Mouse (Mus musculus) lung, embryonic 15.5 days (tissue): ENCODE measurements around the gene Efcab2. TPM values are rescaled to one million over a fixed set of nuclear protein-coding genes. Genes with fewer than 3 reads are reported as not detected.

Experiments
- ATAC-seq: fragments of 200-750 bp; cut with Nextera tagmentation; 2 replicates; pipeline ENCODE4 v1.8.0; 2017; ENCODE audit warnings: moderate number of reproducible peaks, borderline replicate concordance; ENCODE audit not compliant: low FRiP score, low TSS enrichment; ENCODE audit errors: extremely low read depth
- H3K27ac ChIP-seq: fragments of 300-500 bp; sonication (generic); 2 replicates; pipeline ENCODE4 v1.5.1; 2015; ENCODE audit warnings: moderate library complexity, mild to moderate bottlenecking, inconsistent platforms
- H3K27me3 ChIP-seq: fragments of 300-500 bp; sonication (generic); 2 replicates; pipeline ENCODE4 v1.6.1; 2015; ENCODE audit warnings: inconsistent platforms
- H3K36me3 ChIP-seq: fragments of 300-500 bp; sonication (generic); 2 replicates; pipeline ENCODE4 v1.6.1; 2015; ENCODE audit warnings: inconsistent platforms
- H3K4me1 ChIP-seq: fragments of 300-500 bp; sonication (generic); 2 replicates; pipeline ENCODE4 v1.6.1; 2015; ENCODE audit warnings: inconsistent platforms
- H3K4me2 ChIP-seq: fragments of 300-500 bp; sonication (generic); 2 replicates; pipeline ENCODE4 v1.6.1; 2015; ENCODE audit warnings: inconsistent platforms, mild to moderate bottlenecking, moderate library complexity
- H3K4me3 ChIP-seq: fragments of 300-500 bp; sonication (generic); 2 replicates; pipeline ENCODE4 v1.5.1; 2015; ENCODE audit warnings: mild to moderate bottlenecking, inconsistent platforms
- H3K9ac ChIP-seq: fragments of 300-500 bp; sonication (generic); 2 replicates; pipeline ENCODE4 v1.6.1; 2015; ENCODE audit warnings: inconsistent platforms
- H3K9me3 ChIP-seq: fragments of 300-500 bp; sonication (generic); 2 replicates; pipeline ENCODE4 v1.6.1; 2016; ENCODE audit warnings: inconsistent platforms
- WGBS: fragments of 180-500 bp; shearing (Covaris S2); methylation state at CpG from one replicate; pipeline ENCODE4 v1.1.7; 2015; 5-methylcytosine and 5-hydroxymethylcytosine counted together
- polyA plus RNA-seq: library from polyadenylated mRNA; unstranded; fragments of >200 nt; fragmentation: Nextera tagmentation; extraction: Ambion mirVana; gene quantifications from 2 replicates; pipeline ENCODE4 v1.2.1, GENCODE M21; 2015

Gene Efcab2
- 4.8 and 6.1 TPM in 2 replicates for polyA plus RNA-seq

- under 1% methylated on average over 65 of the region's 70 CpGs for WGBS
Observed at GRCm38 (mm10) chr1:178405951-178406711, at the start of gene Efcab2. Gene Efcab2 (plus strand): TSS chr1:178406085.

GRCm38 (mm10) chr1:178357776-178358710, 47.8 kb upstream of the Efcab2 start:
- H3K4me3 ChIP-seq, result no peak overlapping the region
- ATAC-seq, result no peak
- no peak overlapping the region for H3K9ac ChIP-seq
- no peak overlapping the region for H3K27ac ChIP-seq
- no peak overlapping the region for H3K4me2 ChIP-seq
- no peaks in the 10 kb centered on the region for H3K9me3 ChIP-seq
- no peaks in the 10 kb centered on the region for H3K36me3 ChIP-seq
- WGBS, result 54% methylated on average over 12 of the region's 12 CpGs
- peaks cover 5% of the 10 kb centered on the region; the same call in 1 of the 2 replicates for H3K4me1 ChIP-seq
- no peaks in the 10 kb centered on the region for H3K27me3 ChIP-seq

More at GRCm38 (mm10) chr1:178405951-178406711, at the start of gene Efcab2:
- H3K36me3 ChIP-seq, result no peaks in the 10 kb centered on the region
- ATAC-seq, result peak; percentile 99
- no peaks in the 10 kb centered on the region for H3K4me1 ChIP-seq
- peak within 1 kb of the TSS; percentile 99 for H3K27ac ChIP-seq
- no peaks in the 10 kb centered on the region for H3K9me3 ChIP-seq
- peak within 1 kb of the TSS; percentile 73 for H3K9ac ChIP-seq
- H3K4me3 ChIP-seq, result peak within 1 kb of the TSS; percentile 50
- no peaks in the 10 kb centered on the region for H3K27me3 ChIP-seq
- H3K4me2 ChIP-seq, result peak within 1 kb of the TSS; percentile 69

- 79% methylated on average over 11 of the region's 11 CpGs for WGBS
- Histone ChIP-seq H3K4me2 (no peak overlapping the region), H3K9me3 (no peaks in the 10 kb centered on the region), H3K4me3 (no peak overlapping the region), H3K36me3 (no peaks in the 10 kb centered on the region), H3K9ac (no peak overlapping the region), H3K27ac (no peak overlapping the region), H3K27me3 (no peaks in the 10 kb centered on the region), H3K4me1 (peaks cover 5% of the 10 kb centered on the region; the same call in 1 of the 2 replicates)
- ATAC-seq, result no peak
Observed at GRCm38 (mm10) chr1:178360264-178360663, 45.6 kb upstream of the Efcab2 start.

GRCm38 (mm10) chr1:178360702-178361101, 45.2 kb upstream of the Efcab2 start:
- H3K4me2 ChIP-seq, result no peak overlapping the region
- no peaks in the 10 kb centered on the region for H3K9me3 ChIP-seq
- no peak overlapping the region for H3K4me3 ChIP-seq
- 88% methylated on average over 2 of the region's 2 CpGs for WGBS
- no peak overlapping the region for H3K9ac ChIP-seq
- peaks cover 5% of the 10 kb centered on the region; the same call in 1 of the 2 replicates for H3K4me1 ChIP-seq
- ATAC-seq, result no peak
- H3K27me3 ChIP-seq, result no peaks in the 10 kb centered on the region
- no peak overlapping the region for H3K27ac ChIP-seq
- H3K36me3 ChIP-seq, result no peaks in the 10 kb centered on the region

- no peaks in the 10 kb centered on the region for H3K27me3 ChIP-seq
- no peak overlapping the region for H3K4me3 ChIP-seq
- H3K9me3 ChIP-seq, result no peaks in the 10 kb centered on the region
- no peak overlapping the region for H3K4me2 ChIP-seq
- ATAC-seq, result no peak
- peaks cover 4% of the 10 kb centered on the region; the same call in 1 of the 2 replicates for H3K4me1 ChIP-seq
- WGBS, result 73% methylated on average over 6 of the region's 6 CpGs
- H3K9ac ChIP-seq, result no peak overlapping the region
- no peaks in the 10 kb centered on the region for H3K36me3 ChIP-seq
- H3K27ac ChIP-seq, result no peak overlapping the region
Observed at GRCm38 (mm10) chr1:178365171-178365570, 40.7 kb upstream of the Efcab2 start.

- Histone ChIP-seq H3K27ac (no peak overlapping the region), H3K9me3 (no peaks in the 10 kb centered on the region), H3K36me3 (no peaks in the 10 kb centered on the region), H3K27me3 (no peaks in the 10 kb centered on the region), H3K4me2 (no peak overlapping the region), H3K4me1 (peaks cover 4% of the 10 kb centered on the region; the same call in 1 of the 2 replicates), H3K9ac (no peak overlapping the region), H3K4me3 (no peak overlapping the region)
- no peak for ATAC-seq
- 54% methylated on average over 6 of the region's 6 CpGs for WGBS
Observed at GRCm38 (mm10) chr1:178368121-178368520, 37.8 kb upstream of the Efcab2 start.

- peak; percentile 96 for ATAC-seq
- WGBS, result 2% methylated on average over 36 of the region's 36 CpGs
- peak overlapping the region; percentile 72 for H3K27ac ChIP-seq
- peak overlapping the region; percentile 48 for H3K9ac ChIP-seq
- no peaks in the 10 kb centered on the region for H3K36me3 ChIP-seq
- H3K9me3 ChIP-seq, result no peaks in the 10 kb centered on the region
- H3K4me3 ChIP-seq, result peak overlapping the region; percentile 50
- H3K4me2 ChIP-seq, result peak overlapping the region; percentile 73
- H3K27me3 ChIP-seq, result no peaks in the 10 kb centered on the region
- H3K4me1 ChIP-seq, result peaks cover 4% of the 10 kb centered on the region; the same call in 1 of the 2 replicates
Observed at GRCm38 (mm10) chr1:178368548-178369271, 37.2 kb upstream of the Efcab2 start.

- H3K9ac ChIP-seq, result peak overlapping the region; percentile 48
- H3K9me3 ChIP-seq, result no peaks in the 10 kb centered on the region
- no peaks in the 10 kb centered on the region for H3K36me3 ChIP-seq
- no peaks in the 10 kb centered on the region for H3K27me3 ChIP-seq
- under 1% methylated on average over 11 of the region's 11 CpGs for WGBS
- H3K27ac ChIP-seq, result peak overlapping the region; percentile 72
- peak overlapping the region; percentile 50 for H3K4me3 ChIP-seq
- H3K4me1 ChIP-seq, result peaks cover 4% of the 10 kb centered on the region; the same call in 1 of the 2 replicates
- peak; percentile 78; the same call in 1 of the 2 replicates for ATAC-seq
- H3K4me2 ChIP-seq, result peak overlapping the region; percentile 73
Observed at GRCm38 (mm10) chr1:178369272-178369651, 36.6 kb upstream of the Efcab2 start.

- H3K4me1 ChIP-seq, result peaks cover 4% of the 10 kb centered on the region; the same call in 1 of the 2 replicates
- H3K9me3 ChIP-seq, result no peaks in the 10 kb centered on the region
- no peak overlapping the region for H3K27ac ChIP-seq
- no peaks in the 10 kb centered on the region for H3K36me3 ChIP-seq
- WGBS, result 78% methylated on average over 4 of the region's 4 CpGs
- no peak overlapping the region for H3K4me3 ChIP-seq
- no peaks in the 10 kb centered on the region for H3K27me3 ChIP-seq
- no peak overlapping the region for H3K9ac ChIP-seq
- ATAC-seq, result no peak
- no peak overlapping the region for H3K4me2 ChIP-seq
Observed at GRCm38 (mm10) chr1:178372681-178373080, 33.2 kb upstream of the Efcab2 start.

- Histone ChIP-seq H3K9ac (no peak overlapping the region), H3K4me3 (no peak overlapping the region), H3K4me1 (no peaks in the 10 kb centered on the region), H3K27ac (no peak overlapping the region), H3K4me2 (no peak overlapping the region), H3K27me3 (no peaks in the 10 kb centered on the region), H3K9me3 (no peaks in the 10 kb centered on the region), H3K36me3 (no peaks in the 10 kb centered on the region)
- ATAC-seq, result no peak
Observed at GRCm38 (mm10) chr1:178375381-178375780, 30.5 kb upstream of the Efcab2 start.

- Histone ChIP-seq H3K4me3 (no peak overlapping the region), H3K27ac (no peak overlapping the region), H3K9ac (no peak overlapping the region), H3K9me3 (no peaks in the 10 kb centered on the region), H3K4me1 (no peaks in the 10 kb centered on the region), H3K4me2 (no peak overlapping the region), H3K36me3 (no peaks in the 10 kb centered on the region), H3K27me3 (no peaks in the 10 kb centered on the region)
- WGBS, result 70% methylated on average over 2 of the region's 2 CpGs
- ATAC-seq, result no peak
Observed at GRCm38 (mm10) chr1:178376061-178376460, 29.8 kb upstream of the Efcab2 start.
